Mouse (Mus musculus): Measurements from ENCODE around the gene Csad. TPM values are rescaled to one million over a fixed set of nuclear protein-coding genes. Genes with fewer than 3 reads are reported as not detected.

The Csad gene
- polyA plus RNA-seq, 1 experiment from 2014 or later: 33.2 TPM

DNA sequence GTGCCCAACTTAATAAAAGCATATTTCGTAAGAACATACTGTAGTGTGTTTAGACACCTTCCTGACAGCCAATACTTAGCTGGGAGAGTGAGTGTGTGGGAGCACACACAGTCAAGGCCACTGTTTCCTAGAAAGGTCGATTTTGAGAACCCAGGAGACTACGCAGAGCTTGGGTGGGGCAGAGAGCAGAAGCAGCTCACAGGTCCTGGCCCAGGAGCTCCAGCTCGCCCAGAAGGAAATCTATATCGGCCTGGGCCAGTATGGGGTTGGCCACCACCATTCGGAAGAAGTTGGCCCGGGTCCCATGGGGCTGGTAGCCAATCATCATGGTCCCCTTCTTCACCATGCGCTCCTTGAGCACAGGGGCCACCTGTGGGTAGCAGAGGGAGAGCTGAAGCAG, 27.1 kb downstream of the Csad start:
- H3K27me3 ChIP-seq (replicated peaks; ENCODE audit: control insufficient read depth, insufficient read depth, low read length): no peaks in the 10 kb centered on the region
- no peaks in the 10 kb centered on the region for H3K9me3 ChIP-seq (ENCODE audit: control insufficient read depth, low read length)
- H3K36me3 ChIP-seq (ENCODE audit: control insufficient read depth, insufficient read depth, low read length): no peaks in the 10 kb centered on the region
- no peak for ATAC-seq
- H3K27ac ChIP-seq (ENCODE audit: low read length): no peak overlapping the region
- no peak overlapping the region for H3K9ac ChIP-seq (ENCODE audit: low read depth, low read length)
- WGBS: 85% methylated on average over 8 of the region's 8 CpGs
- peaks cover 3% of the 10 kb centered on the region for H3K4me1 ChIP-seq (ENCODE audit: control insufficient read depth, insufficient read depth, low read length)
- H3K4me3 ChIP-seq (ENCODE audit: low read length): no peak overlapping the region
- H3K4me2 ChIP-seq (ENCODE audit: low read depth, low read length): no peak overlapping the region

DNA sequence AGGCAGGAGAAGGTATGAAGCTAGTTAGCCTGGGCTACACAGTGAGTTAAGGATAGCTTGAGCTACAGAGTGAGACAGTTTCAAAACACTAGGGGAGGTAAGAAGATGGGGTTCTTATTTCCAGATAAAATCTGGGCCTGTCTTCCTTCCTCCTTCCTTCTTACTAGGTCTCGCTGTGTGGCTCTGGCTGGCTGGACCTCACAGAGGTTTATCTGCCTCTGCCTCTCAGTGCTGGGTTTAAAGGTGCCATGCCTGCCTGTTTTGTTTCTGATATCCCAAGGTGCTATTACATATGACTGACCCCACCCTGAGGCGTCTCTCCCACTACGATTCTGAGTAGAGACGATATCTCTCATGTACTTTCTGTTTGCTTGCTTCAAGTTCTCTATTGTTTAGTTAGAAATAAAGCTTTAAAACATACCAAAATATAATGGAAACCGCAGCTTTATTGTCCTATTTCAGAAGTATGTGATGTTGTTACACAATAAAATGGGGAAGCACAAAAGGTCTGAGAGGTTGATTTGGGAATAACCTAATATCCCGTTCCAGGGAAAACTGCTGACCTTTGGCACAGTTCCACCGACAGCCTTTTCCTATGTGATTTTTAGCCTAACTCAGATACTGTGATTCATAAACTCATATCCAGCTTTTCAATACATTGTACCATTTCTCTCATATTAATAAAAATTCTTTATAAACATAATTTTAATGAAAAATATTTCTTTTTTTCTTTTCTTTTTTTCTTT, 27.8 kb downstream of the Csad start:
- 76% methylated on average over 7 of the region's 7 CpGs for WGBS
- H3K27ac ChIP-seq (ENCODE audit: low read length): no peak overlapping the region

DNA sequence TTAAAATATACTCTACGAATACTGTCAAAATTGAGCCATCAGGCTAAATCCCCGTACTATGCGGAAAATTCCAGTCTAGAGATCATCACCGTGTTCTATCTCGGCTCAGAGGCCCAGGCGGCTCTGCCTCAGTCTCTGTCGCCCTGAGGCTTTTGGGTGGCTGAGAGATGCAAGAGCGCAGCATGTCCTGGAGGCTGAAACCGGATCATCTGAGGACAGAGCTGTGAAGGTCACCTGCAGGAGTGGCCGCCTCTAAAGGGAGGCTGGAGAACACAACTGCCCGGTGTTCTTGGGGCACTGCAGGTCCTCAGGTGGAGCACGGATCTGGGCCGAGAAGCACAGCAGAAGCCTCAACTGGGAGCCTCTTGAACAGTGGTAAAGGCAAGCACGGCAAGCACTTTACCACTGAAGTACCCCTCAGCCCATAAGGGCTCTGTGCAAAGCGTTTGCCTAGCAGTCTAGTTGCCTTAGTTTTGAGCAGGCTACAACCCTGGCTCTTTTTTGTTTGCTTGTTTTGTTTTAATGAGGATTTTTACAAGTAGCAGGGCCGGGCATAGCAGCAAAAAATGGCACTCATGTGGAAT, 28.7 kb downstream of the Csad start:
- no peak overlapping the region for H3K4me3 ChIP-seq (ENCODE audit: low read length)
- no peak overlapping the region for H3K9ac ChIP-seq (ENCODE audit: low read depth, low read length)
- H3K36me3 ChIP-seq (ENCODE audit: control insufficient read depth, insufficient read depth, low read length): no peaks in the 10 kb centered on the region
- H3K27ac ChIP-seq (ENCODE audit: low read length): no peak overlapping the region
- no peaks in the 10 kb centered on the region for H3K27me3 ChIP-seq (replicated peaks; ENCODE audit: control insufficient read depth, insufficient read depth, low read length)
- H3K4me2 ChIP-seq (ENCODE audit: low read depth, low read length): no peak overlapping the region
- H3K9me3 ChIP-seq (ENCODE audit: control insufficient read depth, low read length): no peaks in the 10 kb centered on the region
- WGBS: 87% methylated on average over 16 of the region's 16 CpGs
- ATAC-seq: no peak
- peaks cover 3% of the 10 kb centered on the region for H3K4me1 ChIP-seq (ENCODE audit: control insufficient read depth, insufficient read depth, low read length)

More for the DNA sequence above, 27.8 kb downstream of the Csad start:
- no peaks in the 10 kb centered on the region for H3K36me3 ChIP-seq (ENCODE audit: control insufficient read depth, insufficient read depth, low read length)
- no peak; the same call in 1 of the 2 replicates for ATAC-seq
- no peaks in the 10 kb centered on the region for H3K27me3 ChIP-seq (replicated peaks; ENCODE audit: control insufficient read depth, insufficient read depth, low read length)
- H3K9ac ChIP-seq (ENCODE audit: low read depth, low read length): no peak overlapping the region
- H3K9me3 ChIP-seq (ENCODE audit: control insufficient read depth, low read length): no peaks in the 10 kb centered on the region
- no peak overlapping the region for H3K4me3 ChIP-seq (ENCODE audit: low read length)
- no peak overlapping the region for H3K4me2 ChIP-seq (ENCODE audit: low read depth, low read length)
- H3K4me1 ChIP-seq (ENCODE audit: control insufficient read depth, insufficient read depth, low read length): peaks cover 3% of the 10 kb centered on the region

DNA sequence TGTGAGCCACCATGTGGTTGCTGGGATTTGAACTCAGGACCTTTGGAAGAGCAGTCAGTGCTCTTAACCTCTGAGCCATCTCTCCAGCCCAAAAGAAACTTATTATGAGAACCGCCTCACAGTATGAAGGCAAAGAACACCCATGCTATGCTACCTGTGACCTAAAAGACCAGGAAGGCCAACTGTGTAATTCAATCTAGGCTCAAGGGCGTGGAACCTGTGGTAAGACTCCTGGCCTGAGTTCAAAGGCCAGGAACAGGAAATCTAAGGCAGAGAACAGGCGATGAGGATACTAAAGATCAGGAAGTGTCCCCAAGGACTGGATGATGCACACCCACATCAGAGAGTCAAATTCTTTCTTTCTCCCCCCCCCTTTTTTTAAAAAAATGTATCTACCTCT, 30.9 kb downstream of the Csad start:
- Histone ChIP-seq H3K9me3 (ENCODE audit: control insufficient read depth, low read length) (no peaks in the 10 kb centered on the region), H3K4me1 (ENCODE audit: control insufficient read depth, insufficient read depth, low read length) (peaks cover 2% of the 10 kb centered on the region), H3K27ac (ENCODE audit: low read length) (no peak overlapping the region), H3K4me2 (ENCODE audit: low read depth, low read length) (no peak overlapping the region), H3K36me3 (ENCODE audit: control insufficient read depth, insufficient read depth, low read length) (no peaks in the 10 kb centered on the region), H3K4me3 (ENCODE audit: low read length) (no peak overlapping the region), H3K27me3 (replicated peaks; ENCODE audit: control insufficient read depth, insufficient read depth, low read length) (no peaks in the 10 kb centered on the region), H3K9ac (ENCODE audit: low read depth, low read length) (no peak overlapping the region)
- 79% methylated on average over 3 of the region's 3 CpGs for WGBS
- ATAC-seq: peak; percentile 32; the same call in 1 of the 2 replicates

DNA sequence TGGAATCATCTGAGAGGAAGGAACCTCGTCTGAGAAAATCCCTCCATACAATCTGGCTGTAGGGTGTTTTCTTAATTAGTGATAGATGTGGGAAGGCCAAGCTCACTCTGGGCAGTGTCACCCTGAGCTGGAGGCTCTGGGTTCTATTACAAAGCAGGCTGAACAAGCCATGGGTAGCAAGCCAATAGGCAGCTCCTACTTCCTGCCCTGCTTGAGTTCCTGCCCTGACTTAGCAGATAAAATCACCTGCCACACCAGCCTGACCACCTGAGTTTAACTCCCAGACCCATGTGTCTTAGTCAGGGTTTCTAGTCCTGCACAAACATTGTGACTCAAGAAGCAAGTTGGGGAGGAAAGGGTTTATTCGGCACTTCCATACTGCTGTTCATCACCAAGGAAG, 35.5 kb downstream of the Csad start:
- no peak for ATAC-seq
- 51% methylated on average over 2 of the region's 2 CpGs for WGBS
- Histone ChIP-seq H3K9ac (ENCODE audit: low read depth, low read length) (no peak overlapping the region), H3K27me3 (replicated peaks; ENCODE audit: control insufficient read depth, insufficient read depth, low read length) (no peaks in the 10 kb centered on the region), H3K4me1 (ENCODE audit: control insufficient read depth, insufficient read depth, low read length) (peaks cover 4% of the 10 kb centered on the region; the same call in 1 of the 2 replicates), H3K36me3 (ENCODE audit: control insufficient read depth, insufficient read depth, low read length) (no peaks in the 10 kb centered on the region), H3K9me3 (ENCODE audit: control insufficient read depth, low read length) (no peaks in the 10 kb centered on the region), H3K27ac (ENCODE audit: low read length) (no peak overlapping the region), H3K4me3 (ENCODE audit: low read length) (no peak overlapping the region), H3K4me2 (ENCODE audit: low read depth, low read length) (no peak overlapping the region)

DNA sequence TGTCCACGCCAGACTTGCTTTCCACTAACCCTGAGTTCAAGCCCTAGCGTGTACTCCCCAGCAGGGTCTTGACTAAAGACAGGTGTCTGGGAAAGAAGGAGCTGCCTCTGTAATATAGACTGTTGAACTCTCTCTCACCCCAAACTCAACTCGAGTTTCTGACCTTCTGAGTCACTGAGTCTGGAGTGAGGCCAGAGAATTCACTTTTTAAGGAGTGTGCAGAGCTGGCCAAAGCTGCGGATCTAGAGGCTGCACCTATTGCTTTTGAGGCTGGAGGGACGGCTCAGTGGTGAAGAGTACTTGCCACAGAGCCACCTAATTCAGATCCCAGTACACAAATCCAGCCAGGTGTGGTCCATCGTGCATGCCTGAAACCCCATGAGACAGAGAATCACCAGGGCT, 36.9 kb downstream of the Csad start:
- Histone ChIP-seq H3K9me3 (ENCODE audit: control insufficient read depth, low read length) (no peaks in the 10 kb centered on the region), H3K4me2 (ENCODE audit: low read depth, low read length) (no peak overlapping the region), H3K9ac (ENCODE audit: low read depth, low read length) (no peak overlapping the region), H3K36me3 (ENCODE audit: control insufficient read depth, insufficient read depth, low read length) (no peaks in the 10 kb centered on the region), H3K27me3 (replicated peaks; ENCODE audit: control insufficient read depth, insufficient read depth, low read length) (no peaks in the 10 kb centered on the region), H3K4me1 (ENCODE audit: control insufficient read depth, insufficient read depth, low read length) (peaks cover 4% of the 10 kb centered on the region; the same call in 1 of the 2 replicates), H3K4me3 (ENCODE audit: low read length) (no peak overlapping the region), H3K27ac (ENCODE audit: low read length) (no peak overlapping the region)
- WGBS: 46% methylated on average over 6 of the region's 6 CpGs
- ATAC-seq: peak; percentile 58; the same call in 1 of the 2 replicates

DNA sequence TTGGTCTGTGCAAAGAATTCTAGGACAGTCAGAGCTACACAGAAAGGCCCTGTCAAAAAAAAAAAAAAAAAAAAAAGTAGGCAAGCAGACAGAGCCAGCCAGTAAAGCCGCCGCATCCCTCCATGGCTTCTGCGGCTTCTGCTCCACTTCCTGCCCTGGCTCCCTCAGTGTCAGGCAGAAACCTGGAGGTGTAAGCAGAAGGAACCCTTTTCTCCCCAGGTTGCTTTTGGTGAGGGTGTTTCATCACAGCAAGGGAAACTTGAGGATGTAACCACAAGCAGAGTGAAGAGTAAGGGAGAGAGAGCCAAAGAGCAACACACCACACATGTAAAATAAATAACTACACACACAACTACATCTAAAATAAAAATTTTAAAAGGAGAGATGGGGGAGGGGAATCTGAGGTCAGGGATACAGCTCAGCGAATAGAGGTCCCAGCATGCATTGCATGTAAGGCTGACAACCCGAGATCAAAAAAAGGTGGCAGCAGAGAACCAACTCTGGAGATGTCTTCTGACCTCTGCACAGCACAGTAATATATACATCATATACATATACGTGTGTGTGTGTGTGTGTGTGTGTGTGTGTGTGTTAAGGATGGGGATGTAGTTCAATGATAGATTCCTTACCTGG, 38.9 kb downstream of the Csad start:
- no peak for ATAC-seq
- Histone ChIP-seq H3K36me3 (ENCODE audit: control insufficient read depth, insufficient read depth, low read length) (no peaks in the 10 kb centered on the region), H3K4me3 (ENCODE audit: low read length) (no peak overlapping the region), H3K4me1 (ENCODE audit: control insufficient read depth, insufficient read depth, low read length) (peaks cover 4% of the 10 kb centered on the region; the same call in 1 of the 2 replicates), H3K9me3 (ENCODE audit: control insufficient read depth, low read length) (no peaks in the 10 kb centered on the region), H3K4me2 (ENCODE audit: low read depth, low read length) (no peak overlapping the region), H3K9ac (ENCODE audit: low read depth, low read length) (no peak overlapping the region), H3K27me3 (replicated peaks; ENCODE audit: control insufficient read depth, insufficient read depth, low read length) (no peaks in the 10 kb centered on the region), H3K27ac (ENCODE audit: low read length) (no peak overlapping the region)
- WGBS: 42% methylated on average over 6 of the region's 6 CpGs

DNA sequence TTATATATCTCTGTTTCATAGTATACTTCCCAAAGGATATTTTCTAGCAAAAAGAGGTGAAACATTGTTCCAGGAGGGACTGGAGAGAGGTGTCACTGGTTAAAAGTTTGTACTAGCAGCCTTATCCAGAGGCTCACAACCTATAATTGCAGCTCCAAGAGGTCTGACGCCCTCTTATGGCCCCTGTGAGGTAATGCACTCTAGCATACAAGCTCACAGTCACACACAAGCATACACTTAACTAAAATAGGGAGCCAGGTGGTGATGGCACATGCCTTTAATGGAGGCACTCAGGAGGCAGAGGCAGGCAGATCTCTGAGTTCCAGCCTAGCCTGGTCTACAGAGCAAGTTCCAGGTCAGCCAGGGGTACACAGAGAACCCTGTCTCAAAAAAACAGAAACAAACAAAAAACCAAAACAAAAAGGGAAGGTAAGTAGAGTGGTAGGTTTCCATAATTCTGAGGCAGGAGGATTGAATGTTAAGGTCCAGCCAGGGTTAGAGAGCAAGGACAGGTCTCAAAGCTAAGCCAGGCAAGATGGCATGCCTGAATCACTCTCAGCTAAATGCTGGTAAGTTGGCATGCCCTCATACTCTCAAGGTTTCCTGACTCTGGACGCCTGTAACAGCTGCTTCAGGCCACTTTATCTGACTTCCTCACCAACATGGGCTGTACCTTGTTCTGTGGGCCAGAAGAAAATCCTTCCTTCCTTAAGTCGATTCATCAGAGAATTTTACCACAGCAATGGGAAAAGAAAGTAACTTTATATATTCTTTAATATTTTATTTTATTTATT, 40.4 kb downstream of the Csad start:
- H3K4me1 ChIP-seq (ENCODE audit: control insufficient read depth, insufficient read depth, low read length): peaks cover 4% of the 10 kb centered on the region; the same call in 1 of the 2 replicates
- H3K9ac ChIP-seq (ENCODE audit: low read depth, low read length): no peak overlapping the region
- H3K9me3 ChIP-seq (ENCODE audit: control insufficient read depth, low read length): no peaks in the 10 kb centered on the region
- H3K4me2 ChIP-seq (ENCODE audit: low read depth, low read length): no peak overlapping the region
- 62% methylated on average over 3 of the region's 3 CpGs for WGBS
- no peaks in the 10 kb centered on the region for H3K27me3 ChIP-seq (replicated peaks; ENCODE audit: control insufficient read depth, insufficient read depth, low read length)
- no peak overlapping the region for H3K27ac ChIP-seq (ENCODE audit: low read length)
- no peak for ATAC-seq
- H3K4me3 ChIP-seq (ENCODE audit: low read length): no peak overlapping the region
- H3K36me3 ChIP-seq (ENCODE audit: control insufficient read depth, insufficient read depth, low read length): no peaks in the 10 kb centered on the region

All from intestine, embryonic 16.5 days (tissue).